Mouse (Mus musculus) E14TG2a.4 (cell line): ENCODE data around the gene Moxd1.

ENCODE experiments used
- CTCF ChIP-seq: conservative IDR thresholded peaks from 2 replicates; pipeline ENCODE4 v1.5.1; 2014; ENCODE audit warnings: low read length
- NANOG ChIP-seq: IDR thresholded peaks from 2 replicates; pipeline ENCODE4 v1.6.1; 2014; ENCODE audit warnings: borderline replicate concordance, low read length, mixed read lengths
- POU5F1 ChIP-seq: IDR thresholded peaks from 2 replicates; pipeline ENCODE4 v1.6.1; 2014; ENCODE audit warnings: low read length, borderline replicate concordance

DNA sequence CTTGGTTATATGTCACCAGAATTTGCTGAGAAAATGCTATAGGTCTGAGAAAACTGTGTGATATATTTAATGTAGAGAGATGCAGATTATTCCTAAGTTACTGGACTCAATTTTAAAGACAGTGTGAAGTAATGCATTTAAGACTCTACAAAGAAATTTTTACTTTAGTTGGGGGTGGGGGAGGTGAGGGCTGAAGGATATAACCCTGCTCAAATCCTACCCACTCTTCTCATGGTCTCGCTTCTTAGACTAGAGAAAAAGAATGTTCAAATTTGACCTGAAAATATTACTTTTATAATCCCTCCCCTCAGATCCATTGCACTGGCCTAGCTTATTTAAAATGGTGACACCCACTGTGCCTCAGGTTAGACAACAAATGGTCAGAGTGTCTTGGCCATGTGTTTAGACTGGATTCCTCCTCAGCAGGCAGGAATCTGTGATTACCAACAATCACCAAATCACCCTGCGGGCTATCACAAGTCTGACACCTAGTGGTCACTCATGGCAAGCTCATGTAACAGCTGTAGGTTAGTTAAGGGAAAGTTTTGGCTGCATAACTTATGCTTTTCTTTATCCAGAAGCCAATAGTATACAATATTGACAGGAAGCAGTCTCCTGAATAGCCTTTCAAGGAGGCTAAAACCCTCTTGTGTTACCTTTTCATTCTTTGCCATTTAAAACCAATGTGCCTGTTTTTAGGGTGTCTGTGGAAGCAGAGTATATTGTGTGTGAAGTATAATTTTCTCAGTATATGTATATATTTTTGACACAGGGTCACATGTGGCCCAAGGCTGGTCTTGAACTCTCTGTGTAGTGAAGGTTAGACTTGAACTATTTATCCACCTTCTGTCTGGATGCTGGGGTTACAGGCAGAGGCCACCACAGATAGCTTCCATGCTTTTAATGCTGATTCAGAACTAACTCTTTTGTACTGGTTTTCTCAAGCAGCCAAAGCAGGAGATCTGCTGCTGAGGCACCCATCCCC lies 75.2 kb downstream of the Moxd1 start:
- TF ChIP-seq CTCF, result peak; percentile 80
- no peak for TF ChIP-seq POU5F1
- TF ChIP-seq NANOG, result no peak
